Mouse (Mus musculus): ENCODE results near the gene Dock8. TPM values are rescaled to one million over a fixed set of nuclear protein-coding genes. Genes with fewer than 3 reads are reported as not detected.

Gene Dock8
- polyA plus RNA-seq, 1 experiment from 2014 or later: 2.8 TPM

DNA sequence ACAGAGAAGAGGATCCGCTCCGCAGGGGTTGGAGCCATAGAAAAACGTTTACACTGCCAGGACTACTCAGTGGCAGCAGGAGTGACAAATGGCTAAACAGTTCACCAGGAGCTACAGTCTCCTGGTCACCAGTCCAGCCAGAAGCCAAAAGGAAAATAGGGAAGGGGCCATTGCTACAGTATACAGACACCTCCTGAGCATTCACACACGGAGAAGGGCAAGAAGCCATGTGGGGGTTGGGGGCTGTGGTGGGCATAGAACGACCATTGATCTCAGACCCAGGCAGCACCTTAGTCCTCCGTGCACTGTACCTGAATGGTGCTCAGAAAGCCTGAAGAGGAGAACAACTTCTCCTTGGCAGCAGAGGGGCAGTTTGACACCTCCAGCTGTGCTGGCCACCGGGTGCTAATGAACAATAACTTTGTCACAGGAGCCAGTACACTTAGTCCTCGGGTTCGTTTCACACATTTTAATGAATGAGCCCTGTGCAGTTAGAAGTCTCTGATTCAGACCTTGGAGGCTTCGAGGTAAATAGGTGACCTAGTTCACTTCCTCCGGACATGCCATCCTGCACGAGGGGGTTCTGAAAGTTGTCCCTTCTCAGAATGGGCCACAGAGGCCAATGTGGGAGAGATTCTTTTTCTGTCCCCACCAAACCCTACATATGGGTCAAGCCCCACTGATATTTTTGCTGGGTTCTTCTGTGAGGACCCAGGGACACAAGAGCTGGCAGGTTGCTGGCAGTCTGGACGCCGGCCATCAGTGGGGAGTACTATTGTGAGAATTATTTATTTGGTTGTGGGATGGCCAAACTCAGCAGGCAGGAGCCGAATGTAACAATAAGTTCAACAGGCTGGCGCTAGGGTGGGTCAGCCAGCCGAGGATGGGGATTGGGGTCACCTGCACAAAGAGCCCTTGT lies 145.0 kb downstream of the Dock8 start:
- no peaks in the 10 kb centered on the region for H3K9me3 ChIP-seq (ENCODE audit: control insufficient read depth, low read length)
- H3K4me2 ChIP-seq (ENCODE audit: low read depth, low read length): no peak overlapping the region
- H3K4me3 ChIP-seq (ENCODE audit: low read depth, low read length): no peak overlapping the region
- no peak overlapping the region for H3K27ac ChIP-seq (ENCODE audit: low read depth, low read length)
- no peaks in the 10 kb centered on the region for H3K36me3 ChIP-seq (ENCODE audit: control insufficient read depth, insufficient read depth, low read length)
- ATAC-seq (ENCODE audit: low read depth): peak; percentile 56; the same call in 1 of the 2 replicates
- WGBS: 29% methylated on average over 17 of the region's 17 CpGs
- no peaks in the 10 kb centered on the region for H3K27me3 ChIP-seq (ENCODE audit: control insufficient read depth, insufficient read depth, low read length)
- no peaks in the 10 kb centered on the region; the same call in 1 of the 2 replicates for H3K4me1 ChIP-seq (ENCODE audit: control insufficient read depth, insufficient read depth, low read length)
- no peak overlapping the region for H3K9ac ChIP-seq (replicated peaks; ENCODE audit: low read depth, low read length)

DNA sequence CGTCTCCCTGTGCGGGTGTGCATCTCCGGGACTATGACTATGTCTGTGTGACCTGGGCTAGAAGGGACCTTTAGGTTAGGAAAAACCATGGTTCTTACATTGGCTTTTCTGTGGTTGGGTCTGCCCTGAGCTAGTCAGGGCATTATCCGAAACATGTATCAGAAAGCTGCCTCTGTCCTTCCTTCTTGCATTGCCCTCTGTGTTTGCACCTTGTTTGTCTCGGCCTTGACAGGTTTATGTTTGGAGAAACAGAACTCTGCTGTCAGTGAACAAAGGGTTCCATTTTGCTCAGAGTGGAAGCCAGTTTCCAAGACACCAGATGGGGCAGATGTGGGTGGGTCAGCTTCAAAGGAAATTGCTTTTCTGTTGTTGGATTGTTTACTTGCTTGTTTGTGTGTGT lies 145.8 kb downstream of the Dock8 start:
- Histone ChIP-seq H3K27ac (ENCODE audit: low read depth, low read length) (no peak overlapping the region), H3K9me3 (ENCODE audit: control insufficient read depth, low read length) (no peaks in the 10 kb centered on the region), H3K27me3 (ENCODE audit: control insufficient read depth, insufficient read depth, low read length) (no peaks in the 10 kb centered on the region), H3K9ac (replicated peaks; ENCODE audit: low read depth, low read length) (no peak overlapping the region), H3K4me3 (ENCODE audit: low read depth, low read length) (no peak overlapping the region), H3K36me3 (ENCODE audit: control insufficient read depth, insufficient read depth, low read length) (no peaks in the 10 kb centered on the region), H3K4me2 (ENCODE audit: low read depth, low read length) (no peak overlapping the region), H3K4me1 (ENCODE audit: control insufficient read depth, insufficient read depth, low read length) (no peaks in the 10 kb centered on the region; the same call in 1 of the 2 replicates)
- WGBS: 36% methylated on average over 5 of the region's 5 CpGs
- ATAC-seq (ENCODE audit: low read depth): 0 out of 2 replicates have a peak, but pooled peaks have one; percentile 17

DNA sequence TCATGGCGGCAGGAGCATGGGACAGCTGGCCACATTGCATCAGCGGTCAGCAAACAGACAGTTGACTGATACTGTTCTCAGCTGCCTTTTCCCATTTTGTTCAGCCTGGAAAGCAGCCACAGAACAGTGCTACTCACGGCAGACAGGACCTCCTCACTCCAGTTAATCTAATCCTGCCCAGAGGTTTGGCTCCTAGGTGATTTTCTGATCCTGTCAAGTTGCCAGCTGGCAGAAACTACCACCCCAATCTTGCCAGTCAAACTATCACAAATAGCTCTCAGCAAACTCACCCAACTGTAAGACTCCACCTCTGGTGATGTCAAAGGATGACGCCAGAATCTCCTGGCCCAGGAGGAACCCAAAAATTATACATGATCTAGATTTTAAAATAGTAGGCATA lies 146.8 kb downstream of the Dock8 start:
- 78% methylated on average over 4 of the region's 4 CpGs for WGBS
- no peak overlapping the region for H3K4me2 ChIP-seq (ENCODE audit: low read depth, low read length)
- no peak overlapping the region for H3K9ac ChIP-seq (replicated peaks; ENCODE audit: low read depth, low read length)
- H3K4me1 ChIP-seq (ENCODE audit: control insufficient read depth, insufficient read depth, low read length): no peaks in the 10 kb centered on the region; the same call in 1 of the 2 replicates
- H3K36me3 ChIP-seq (ENCODE audit: control insufficient read depth, insufficient read depth, low read length): no peaks in the 10 kb centered on the region
- H3K27me3 ChIP-seq (ENCODE audit: control insufficient read depth, insufficient read depth, low read length): no peaks in the 10 kb centered on the region
- H3K4me3 ChIP-seq (ENCODE audit: low read depth, low read length): no peak overlapping the region
- ATAC-seq (ENCODE audit: low read depth): no peak
- H3K27ac ChIP-seq (ENCODE audit: low read depth, low read length): no peak overlapping the region
- H3K9me3 ChIP-seq (ENCODE audit: control insufficient read depth, low read length): no peaks in the 10 kb centered on the region

DNA sequence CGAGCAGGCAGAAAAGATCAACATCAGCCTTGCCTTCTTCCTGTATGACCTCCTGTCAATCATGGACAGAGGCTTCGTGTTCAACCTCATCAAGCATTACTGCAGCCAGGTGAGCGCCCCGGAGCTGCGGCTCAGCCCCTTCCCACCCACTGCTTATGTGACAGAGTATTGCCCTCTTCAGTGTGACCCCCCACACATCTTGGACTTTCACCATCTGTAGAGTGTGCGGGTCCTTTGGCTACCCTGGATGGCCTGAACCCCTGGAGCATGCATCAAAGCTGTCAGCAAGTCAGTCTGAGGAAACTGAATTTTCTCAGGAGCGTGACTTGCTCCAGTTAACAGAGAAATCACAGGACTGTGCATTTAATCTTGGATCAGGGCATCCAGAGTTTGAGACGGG lies 150.5 kb downstream of the Dock8 start:
- Histone ChIP-seq H3K9me3 (ENCODE audit: control insufficient read depth, low read length) (no peaks in the 10 kb centered on the region), H3K27me3 (ENCODE audit: control insufficient read depth, insufficient read depth, low read length) (no peaks in the 10 kb centered on the region), H3K36me3 (ENCODE audit: control insufficient read depth, insufficient read depth, low read length) (no peaks in the 10 kb centered on the region), H3K4me1 (ENCODE audit: control insufficient read depth, insufficient read depth, low read length) (no peaks in the 10 kb centered on the region), H3K4me3 (ENCODE audit: low read depth, low read length) (no peak overlapping the region), H3K27ac (ENCODE audit: low read depth, low read length) (no peak overlapping the region), H3K9ac (replicated peaks; ENCODE audit: low read depth, low read length) (no peak overlapping the region), H3K4me2 (ENCODE audit: low read depth, low read length) (no peak overlapping the region)
- WGBS: 71% methylated on average over 8 of the region's 8 CpGs
- no peak for ATAC-seq (ENCODE audit: low read depth)

DNA sequence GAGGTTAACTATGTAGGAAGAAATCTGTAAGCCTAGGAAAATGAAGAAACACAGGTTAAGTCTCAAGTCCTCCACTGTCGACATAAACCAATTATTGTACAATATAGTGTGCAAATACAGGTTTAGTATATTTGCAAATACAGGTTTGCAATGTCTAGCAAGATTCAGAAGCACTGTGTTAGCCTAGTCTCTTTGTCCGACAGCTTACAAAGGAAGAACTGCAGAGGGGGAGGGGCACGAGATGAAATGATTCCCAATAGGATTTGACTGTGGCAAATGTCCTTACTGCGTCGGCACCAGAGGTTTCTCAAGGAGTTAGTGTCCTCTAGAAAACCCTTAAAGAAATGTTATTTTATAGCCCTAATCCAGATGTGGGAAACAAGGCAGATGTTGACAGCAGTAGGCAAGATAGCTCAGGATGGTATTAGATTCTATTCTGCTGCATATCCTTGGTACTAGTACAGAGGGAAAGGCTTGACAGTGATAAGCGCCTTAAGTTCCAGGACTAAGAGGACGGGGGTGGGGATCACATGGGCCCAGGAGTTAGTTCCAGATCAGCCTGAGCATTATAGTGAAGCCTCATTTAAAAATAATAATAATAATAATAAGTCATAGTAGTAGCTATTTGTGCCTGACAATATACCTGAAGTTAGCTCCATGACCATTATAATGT lies 155.3 kb downstream of the Dock8 start:
- 53% methylated on average over 7 of the region's 7 CpGs for WGBS
- ATAC-seq (ENCODE audit: low read depth): no peak
- Histone ChIP-seq H3K36me3 (ENCODE audit: control insufficient read depth, insufficient read depth, low read length) (no peaks in the 10 kb centered on the region), H3K27ac (ENCODE audit: low read depth, low read length) (no peak overlapping the region), H3K4me3 (ENCODE audit: low read depth, low read length) (no peak overlapping the region), H3K4me1 (ENCODE audit: control insufficient read depth, insufficient read depth, low read length) (no peaks in the 10 kb centered on the region), H3K9me3 (ENCODE audit: control insufficient read depth, low read length) (no peaks in the 10 kb centered on the region), H3K27me3 (ENCODE audit: control insufficient read depth, insufficient read depth, low read length) (no peaks in the 10 kb centered on the region), H3K9ac (replicated peaks; ENCODE audit: low read depth, low read length) (no peak overlapping the region), H3K4me2 (ENCODE audit: low read depth, low read length) (no peak overlapping the region)

DNA sequence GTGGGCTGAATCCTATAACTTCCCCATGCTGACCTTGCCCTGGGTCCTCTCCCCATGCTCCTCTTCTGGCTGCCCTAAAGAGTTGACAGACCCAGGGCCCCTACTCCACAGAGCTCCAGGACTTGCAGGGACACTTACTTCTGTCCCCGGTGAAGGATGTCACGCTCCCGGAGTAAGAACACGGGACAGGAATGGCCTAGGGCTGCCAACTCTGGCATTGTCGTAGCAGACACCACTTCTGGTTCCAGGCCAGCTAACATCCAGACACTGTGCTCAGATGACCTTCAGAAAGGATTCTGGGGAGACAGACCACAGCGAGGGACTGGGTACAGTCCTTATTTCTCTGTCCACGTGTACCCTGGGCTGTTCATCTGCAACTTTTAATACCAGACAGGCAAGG lies 155.9 kb downstream of the Dock8 start:
- Histone ChIP-seq H3K4me2 (ENCODE audit: low read depth, low read length) (no peak overlapping the region), H3K27me3 (ENCODE audit: control insufficient read depth, insufficient read depth, low read length) (no peaks in the 10 kb centered on the region), H3K36me3 (ENCODE audit: control insufficient read depth, insufficient read depth, low read length) (no peaks in the 10 kb centered on the region), H3K9ac (replicated peaks; ENCODE audit: low read depth, low read length) (no peak overlapping the region), H3K4me1 (ENCODE audit: control insufficient read depth, insufficient read depth, low read length) (no peaks in the 10 kb centered on the region), H3K4me3 (ENCODE audit: low read depth, low read length) (no peak overlapping the region), H3K27ac (ENCODE audit: low read depth, low read length) (no peak overlapping the region), H3K9me3 (ENCODE audit: control insufficient read depth, low read length) (no peaks in the 10 kb centered on the region)
- no peak for ATAC-seq (ENCODE audit: low read depth)
- 88% methylated on average over 7 of the region's 7 CpGs for WGBS

DNA sequence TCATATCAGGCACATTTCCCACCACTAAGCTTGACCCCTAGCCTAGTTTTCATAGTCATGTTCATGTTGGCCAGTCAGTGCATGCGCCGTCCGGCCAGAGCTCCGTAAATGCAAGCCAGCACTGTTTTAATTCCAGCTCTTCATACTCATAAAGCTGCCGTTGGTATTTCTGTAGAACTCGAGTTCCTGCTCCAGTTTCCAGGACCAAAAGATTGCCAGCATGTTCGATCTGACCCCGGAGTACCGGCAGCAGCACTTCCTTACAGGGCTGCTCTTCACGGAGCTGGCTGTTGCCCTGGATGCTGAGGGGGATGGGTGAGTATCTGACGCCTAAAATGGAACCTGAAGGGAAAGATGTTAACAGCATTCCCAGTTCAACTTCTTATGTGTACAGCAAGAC lies 156.4 kb downstream of the Dock8 start:
- Histone ChIP-seq H3K4me2 (ENCODE audit: low read depth, low read length) (no peak overlapping the region), H3K9me3 (ENCODE audit: control insufficient read depth, low read length) (no peaks in the 10 kb centered on the region), H3K4me3 (ENCODE audit: low read depth, low read length) (no peak overlapping the region), H3K27me3 (ENCODE audit: control insufficient read depth, insufficient read depth, low read length) (no peaks in the 10 kb centered on the region), H3K4me1 (ENCODE audit: control insufficient read depth, insufficient read depth, low read length) (no peaks in the 10 kb centered on the region), H3K27ac (ENCODE audit: low read depth, low read length) (no peak overlapping the region), H3K36me3 (ENCODE audit: control insufficient read depth, insufficient read depth, low read length) (no peaks in the 10 kb centered on the region), H3K9ac (replicated peaks; ENCODE audit: low read depth, low read length) (no peak overlapping the region)
- 82% methylated on average over 11 of the region's 11 CpGs for WGBS
- ATAC-seq (ENCODE audit: low read depth): no peak

GRCm38 (mm10) chr19:25162270-25162669 lies 162.9 kb downstream of the Dock8 start:
- Histone ChIP-seq H3K4me1 (ENCODE audit: control insufficient read depth, insufficient read depth, low read length) (no peaks in the 10 kb centered on the region), H3K36me3 (ENCODE audit: control insufficient read depth, insufficient read depth, low read length) (no peaks in the 10 kb centered on the region), H3K4me2 (ENCODE audit: low read depth, low read length) (no peak overlapping the region), H3K9me3 (ENCODE audit: control insufficient read depth, low read length) (no peaks in the 10 kb centered on the region), H3K27me3 (ENCODE audit: control insufficient read depth, insufficient read depth, low read length) (no peaks in the 10 kb centered on the region), H3K27ac (ENCODE audit: low read depth, low read length) (no peak overlapping the region), H3K4me3 (ENCODE audit: low read depth, low read length) (no peak overlapping the region), H3K9ac (replicated peaks; ENCODE audit: low read depth, low read length) (no peak overlapping the region)
- no peak for ATAC-seq (ENCODE audit: low read depth)
- 92% methylated on average over 3 of the region's 3 CpGs for WGBS

GRCm38 (mm10) chr19:25163426-25163825 lies 164.1 kb downstream of the Dock8 start:
- WGBS: 90% methylated on average over 12 of the region's 12 CpGs
- no peak for ATAC-seq (ENCODE audit: low read depth)

More at GRCm38 (mm10) chr19:25163426-25163825, 164.1 kb downstream of the Dock8 start:
- Histone ChIP-seq H3K9me3 (ENCODE audit: control insufficient read depth, low read length) (no peaks in the 10 kb centered on the region), H3K4me1 (ENCODE audit: control insufficient read depth, insufficient read depth, low read length) (no peaks in the 10 kb centered on the region), H3K27ac (ENCODE audit: low read depth, low read length) (no peak overlapping the region), H3K36me3 (ENCODE audit: control insufficient read depth, insufficient read depth, low read length) (no peaks in the 10 kb centered on the region), H3K27me3 (ENCODE audit: control insufficient read depth, insufficient read depth, low read length) (no peaks in the 10 kb centered on the region), H3K4me3 (ENCODE audit: low read depth, low read length) (no peak overlapping the region), H3K4me2 (ENCODE audit: low read depth, low read length) (no peak overlapping the region), H3K9ac (replicated peaks; ENCODE audit: low read depth, low read length) (no peak overlapping the region)

Measured in neural tube, embryonic 14.5 days (tissue).